In the genomic region with DNA sequence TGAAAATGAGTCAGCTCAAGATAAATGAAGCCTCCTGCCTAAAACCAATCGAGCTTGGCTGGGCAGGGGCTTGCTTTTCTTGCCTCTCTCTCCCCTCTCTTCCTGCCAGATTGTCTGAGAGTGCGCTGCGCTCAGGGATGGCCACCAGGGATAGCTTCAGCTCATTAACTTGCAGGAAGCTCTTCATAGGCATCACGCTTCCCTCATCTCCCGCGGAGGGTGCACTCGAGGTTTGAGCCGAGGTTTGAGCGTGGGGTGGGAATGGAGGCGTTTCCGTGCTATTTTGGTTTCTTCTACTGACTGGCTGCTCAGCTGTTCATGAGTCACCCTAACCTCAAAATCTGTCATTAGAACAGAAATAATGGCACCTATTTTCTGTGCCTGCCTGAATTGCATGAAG, we compare ENCODE assay signal across 9 mouse cellular contexts.
DNase-seq lines count a peak whose midpoint lies in the region; ATAC-seq and TF ChIP-seq lines count a peak whose summit lies in the region.
"Had no signal": no experiment of that assay in that cellular context is flagged by ENCODE, and none has a peak within 500 bp of the region (broad histone marks: within the 10 kb centered on the region; RNA-seq: fewer than 3 reads in every experiment).

No protein-coding gene starts in this region.

- H3K27me3 ChIP-seq in thymus, adult 2 months (ENCODE audit: control insufficient read depth, insufficient read depth, low read length), result no peaks in the 10 kb centered on the region
- no peaks in the 10 kb centered on the region for H3K27me3 ChIP-seq in cerebellum, adult 2 months (ENCODE audit: control insufficient read depth, insufficient read depth, low read length)
- no peaks in the 10 kb centered on the region for H3K27me3 ChIP-seq in midbrain, embryonic 15.5 days (replicated peaks)
- H3K27me3 ChIP-seq in lung, postnatal 0 days (replicated peaks; ENCODE audit: insufficient read depth, low read length), result no peaks in the 10 kb centered on the region
- H3K27me3 ChIP-seq: midbrain, embryonic 12.5 days had no signal

- H3K4me3 ChIP-seq in thymus, adult 2 months (ENCODE audit: control insufficient read depth, insufficient read depth, low read length), result no peak overlapping the region
- peak overlapping the region; percentile 7 for H3K4me3 ChIP-seq in cerebellum, adult 2 months (replicated peaks; ENCODE audit: insufficient read depth, low read depth, low read length)
- 0 out of 2 replicates have a peak overlapping the region, but pooled peaks have one; percentile 12 for H3K4me3 ChIP-seq in midbrain, embryonic 15.5 days
- no peak overlapping the region for H3K4me3 ChIP-seq in lung, postnatal 0 days (ENCODE audit: low read depth, low read length)
- H3K4me3 ChIP-seq: midbrain, embryonic 12.5 days had no signal

- H3K9ac ChIP-seq in midbrain, embryonic 15.5 days, result no peak overlapping the region
- H3K9ac ChIP-seq in lung, postnatal 0 days (replicated peaks; ENCODE audit: low read depth), result no peak overlapping the region
- H3K9ac ChIP-seq: midbrain, embryonic 12.5 days had no signal

- no peak for TF ChIP-seq POLR2A in thymus, adult 2 months (IDR thresholded peaks at IDR 0.05; ENCODE audit: control insufficient read depth, extremely low read depth, insufficient read depth, low read length, poor library complexity)
- TF ChIP-seq POLR2A in cerebellum, adult 2 months (IDR thresholded peaks at IDR 0.05; ENCODE audit: borderline replicate concordance, insufficient read depth, low read length), result peak; percentile 21; the same call in 1 of the 2 replicates

- H3K27ac ChIP-seq in thymus, adult 2 months (ENCODE audit: control insufficient read depth, insufficient read depth, low read length), result no peak overlapping the region
- peak overlapping the region; percentile 41; the same call in 1 of the 2 replicates for H3K27ac ChIP-seq in cerebellum, adult 2 months (ENCODE audit: insufficient read depth, low read length)
- peak overlapping the region; percentile 57; the same call in 1 of the 2 replicates for H3K27ac ChIP-seq in midbrain, embryonic 15.5 days
- H3K27ac ChIP-seq in lung, postnatal 0 days (ENCODE audit: low read length), result no peak overlapping the region
- H3K27ac ChIP-seq: midbrain, embryonic 12.5 days had no signal

- intact Hi-C loops in gastrocnemius, postnatal 36 days (cut with DNase I), result no loop called here

- no peak for TF ChIP-seq EP300 in lung, postnatal 0 days (IDR thresholded peaks at IDR 0.05)

- peak overlapping the region; percentile 41 for H3K4me2 ChIP-seq in midbrain, embryonic 15.5 days
- H3K4me2 ChIP-seq in lung, postnatal 0 days (replicated peaks; ENCODE audit: low read depth, low read length), result no peak overlapping the region
- H3K4me2 ChIP-seq: midbrain, embryonic 12.5 days had no signal

- DNase-seq in thymus, adult 2 months, result peak; percentile 4
- no peak for DNase-seq in thymus, postnatal 0 days (ENCODE audit: low spot score)
- DNase-seq in cerebellum, adult 2 months, result peak; percentile 79 to 93
- peak; percentile 9 to 20 for DNase-seq in gastrocnemius, postnatal 36 days
- DNase-seq in kidney, postnatal 14 days, result peak; percentile 10
- DNase-seq in testis, postnatal 14 days (ENCODE audit: low spot score), result no peak
- DNase-seq in lung, postnatal 0 days (ENCODE audit: low spot score), result no peak

- WGBS in thymus, adult 2 months, result 2% methylated on average over 11 of the region's 11 CpGs
- WGBS in cerebellum, adult 2 months, result 2% methylated on average over 11 of the region's 11 CpGs
- WGBS in midbrain, embryonic 15.5 days, result 19% methylated on average over 11 of the region's 11 CpGs
- 46% methylated on average over 11 of the region's 11 CpGs for WGBS in lung, postnatal 0 days

- H3K4me1 ChIP-seq in thymus, adult 2 months (replicated peaks; ENCODE audit: control insufficient read depth, insufficient read depth, low read length), result peaks cover 3% of the 10 kb centered on the region; the same call in 1 of the 2 replicates
- peaks cover 13% of the 10 kb centered on the region; the same call in 1 of the 2 replicates for H3K4me1 ChIP-seq in cerebellum, adult 2 months (ENCODE audit: control insufficient read depth, insufficient read depth, low read length)
- peaks cover 12% of the 10 kb centered on the region; the same call in 1 of the 2 replicates for H3K4me1 ChIP-seq in midbrain, embryonic 15.5 days
- no peaks in the 10 kb centered on the region for H3K4me1 ChIP-seq in lung, postnatal 0 days (ENCODE audit: insufficient read depth, low read depth, low read length)

- H3K9me3 ChIP-seq in midbrain, embryonic 15.5 days, result no peaks in the 10 kb centered on the region
- no peaks in the 10 kb centered on the region for H3K9me3 ChIP-seq in lung, postnatal 0 days (ENCODE audit: low read length)
- H3K9me3 ChIP-seq: midbrain, embryonic 12.5 days had no signal

- no peaks in the 10 kb centered on the region for H3K36me3 ChIP-seq in thymus, adult 2 months (ENCODE audit: control insufficient read depth, insufficient read depth, low read length)
- H3K36me3 ChIP-seq in midbrain, embryonic 15.5 days (replicated peaks), result no peaks in the 10 kb centered on the region
- H3K36me3 ChIP-seq in lung, postnatal 0 days (ENCODE audit: insufficient read depth, low read length), result no peaks in the 10 kb centered on the region
- H3K36me3 ChIP-seq: midbrain, embryonic 12.5 days had no signal

- ATAC-seq in midbrain, embryonic 15.5 days (replicated peaks), result peak; percentile 70
- no peak for ATAC-seq in lung, postnatal 0 days

- no peak for TF ChIP-seq CTCF in thymus, adult 2 months (IDR thresholded peaks at IDR 0.05; ENCODE audit: borderline replicate concordance, control insufficient read depth, extremely low read depth, insufficient read depth, low read length, poor library complexity)
- peak; percentile 42; the same call in 1 of the 2 replicates for TF ChIP-seq CTCF in cerebellum, adult 2 months (IDR thresholded peaks at IDR 0.05; ENCODE audit: borderline replicate concordance, insufficient read depth, low read depth, low read length)
- TF ChIP-seq CTCF in lung, postnatal 0 days (IDR thresholded peaks at IDR 0.05), result no peak

Comparison
In these comparisons a context has a peak if more than half of its experiments do, and no peak if none do; other contexts are left out.
1. DNase-seq: peak in thymus, adult 2 months (single experiment), cerebellum, adult 2 months (2 of 2), gastrocnemius, postnatal 36 days (2 of 2) and kidney, postnatal 14 days (single experiment); none in thymus, postnatal 0 days (single experiment), testis, postnatal 14 days (single experiment) and lung, postnatal 0 days (single experiment).
2. H3K27ac ChIP-seq: peak in cerebellum, adult 2 months (single experiment) and midbrain, embryonic 15.5 days (single experiment); none in thymus, adult 2 months (single experiment) and lung, postnatal 0 days (single experiment).
3. H3K4me3 ChIP-seq: peak in cerebellum, adult 2 months (single experiment) and midbrain, embryonic 15.5 days (single experiment); none in thymus, adult 2 months (single experiment) and lung, postnatal 0 days (single experiment).